Comparison of ENCODE assay signal across 8 mouse cellular contexts in the genomic region with DNA sequence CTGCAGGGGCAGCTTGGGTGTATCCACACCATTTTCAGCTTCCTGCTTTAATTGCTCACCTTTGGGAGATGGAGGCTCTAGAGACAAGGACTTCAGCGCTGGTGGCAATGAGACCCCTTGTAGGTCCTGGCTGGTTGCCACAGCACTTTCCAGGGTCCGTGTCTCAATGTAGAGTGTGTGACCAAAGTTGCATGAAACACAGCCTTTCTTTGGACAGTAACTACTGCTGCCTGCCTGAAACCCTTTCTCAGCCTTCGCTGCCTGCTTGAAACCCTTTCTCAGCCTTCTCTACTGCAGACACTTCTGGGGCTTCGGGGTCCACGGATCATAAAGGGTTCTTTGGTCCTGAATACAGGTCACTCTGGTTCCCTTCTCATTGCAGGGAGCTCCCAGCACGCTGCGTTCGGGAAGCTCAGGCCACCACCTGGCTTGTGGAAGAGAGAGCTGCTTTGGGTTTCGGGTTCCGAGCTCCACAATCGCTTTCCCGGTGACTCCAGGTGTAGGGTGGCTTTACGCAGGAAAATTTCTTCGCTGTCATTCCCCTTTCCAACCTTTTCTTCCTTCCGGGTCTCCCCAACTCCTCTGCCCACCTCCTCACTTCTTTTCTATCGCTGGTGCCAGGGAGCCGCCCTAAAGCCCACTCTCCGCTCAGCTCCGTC. TPM values are rescaled to one million over a fixed set of nuclear protein-coding genes. Genes with fewer than 3 reads are reported as not detected.
DNase-seq lines count a peak whose midpoint lies in the region; ATAC-seq and TF ChIP-seq lines count a peak whose summit lies in the region.

No protein-coding gene starts in this region.

- dilution Hi-C loops in CH12.LX (cut with MboI; ENCODE audit: extremely low pct_ligation_motif_present, extremely low pct_unique_long_range_greater_than_20kb, low sequenced_read_pairs): no loop called here

- H3K4me2 ChIP-seq in CH12.LX (ENCODE audit: insufficient read depth, low read depth, poor library complexity, severe bottlenecking): peak overlapping the region; percentile 82
- peak overlapping the region; percentile 86 for H3K4me2 ChIP-seq in heart, embryonic 15.5 days
- peak overlapping the region; percentile 99 for H3K4me2 ChIP-seq in liver, embryonic 14.5 days (ENCODE audit: low read depth)
- peak overlapping the region; percentile 84 for H3K4me2 ChIP-seq in neural tube, embryonic 14.5 days (ENCODE audit: low read depth, low read length)

- no peak for TF ChIP-seq RAD21 in CH12.LX (IDR thresholded peaks at IDR 0.05; ENCODE audit: low read depth, low read length)

- peak overlapping the region; percentile 79 for H3K4me3 ChIP-seq in layer of hippocampus, adult 2 months
- peak overlapping the region; percentile 89 to 97 (median 93) for H3K4me3 ChIP-seq in CH12.LX (replicated peaks in 1 of 3; ENCODE audit: low read depth in 2 of 3, low read length in 2 of 3, poor library complexity in 1 of 3)
- H3K4me3 ChIP-seq in bone marrow macrophage, adult 2 months (ENCODE audit: insufficient read depth, low read length): peak overlapping the region; percentile 85
- H3K4me3 ChIP-seq in heart, embryonic 15.5 days: peak overlapping the region; percentile 86
- H3K4me3 ChIP-seq in liver, embryonic 14.5 days (ENCODE audit: insufficient read depth in 1 of 2, low read depth in 2 of 2, low read length in 2 of 2): peak overlapping the region; percentile 88 to 96
- H3K4me3 ChIP-seq in neural tube, embryonic 14.5 days (ENCODE audit: low read depth, low read length): peak overlapping the region; percentile 95

- DNase-seq in layer of hippocampus, adult 2 months (ENCODE audit: low spot score in 2 of 2): no peak
- no peak for DNase-seq in layer of hippocampus, postnatal 36 days
- DNase-seq in CH12.LX (ENCODE audit: extremely low read depth): no peak
- DNase-seq in liver, embryonic 14.5 days (ENCODE audit: low read depth in 3 of 3, low spot score in 3 of 3): no peak
- no peak for DNase-seq in left cerebral cortex, adult 9 months (ENCODE audit: low spot score in 2 of 2)

- H3K27me3 ChIP-seq in CH12.LX (replicated peaks): peaks cover 31% of the 10 kb centered on the region
- no peaks in the 10 kb centered on the region for H3K27me3 ChIP-seq in heart, embryonic 15.5 days
- no peaks in the 10 kb centered on the region; the same call in 1 of the 2 replicates for H3K27me3 ChIP-seq in liver, embryonic 14.5 days (ENCODE audit: control insufficient read depth, insufficient read depth, low read length)
- peaks cover 3% of the 10 kb centered on the region; the same call in 1 of the 2 replicates for H3K27me3 ChIP-seq in neural tube, embryonic 14.5 days (ENCODE audit: control insufficient read depth, insufficient read depth, low read length)

- in situ Hi-C loops in CH12.LX (cut with MboI; ENCODE audit: low pct_ligation_motif_present, low pct_unique_long_range_greater_than_20kb, low sequenced_read_pairs): no loop called here

- peaks cover 4 to 12% of the 10 kb centered on the region in 2 experiments; a peak in 2 of 4 replicates for H3K4me1 ChIP-seq in CH12.LX (ENCODE audit: control insufficient read depth in 1 of 2, insufficient read depth in 2 of 2)
- peaks cover 17% of the 10 kb centered on the region for H3K4me1 ChIP-seq in bone marrow macrophage, adult 2 months (ENCODE audit: control insufficient read depth, insufficient read depth, low read length)
- peaks cover 11% of the 10 kb centered on the region for H3K4me1 ChIP-seq in heart, embryonic 15.5 days (replicated peaks)
- H3K4me1 ChIP-seq in liver, embryonic 14.5 days (replicated peaks; ENCODE audit: control insufficient read depth in 2 of 2, insufficient read depth in 2 of 2, low read length in 1 of 2): peaks cover 10 to 18% of the 10 kb centered on the region in 2 experiments
- peaks cover 11% of the 10 kb centered on the region; the same call in 1 of the 2 replicates for H3K4me1 ChIP-seq in neural tube, embryonic 14.5 days (ENCODE audit: control insufficient read depth, insufficient read depth, low read length)

- peak; percentile 5; the same call in 1 of the 2 replicates for ATAC-seq in heart, embryonic 15.5 days (replicated peaks; ENCODE audit: insufficient number of reproducible peaks, insufficient read depth, low FRiP score, low read depth)
- ATAC-seq in liver, embryonic 14.5 days (ENCODE audit: insufficient read depth): peak; percentile 4; the same call in 1 of the 2 replicates
- no peak; the same call in 1 of the 2 replicates for ATAC-seq in neural tube, embryonic 14.5 days (ENCODE audit: low read depth)

- no peaks in the 10 kb centered on the region for H3K9me3 ChIP-seq in CH12.LX (replicated peaks; ENCODE audit: low read length)
- no peaks in the 10 kb centered on the region for H3K9me3 ChIP-seq in heart, embryonic 15.5 days (replicated peaks)
- H3K9me3 ChIP-seq in liver, embryonic 14.5 days (ENCODE audit: control insufficient read depth, low read length): no peaks in the 10 kb centered on the region
- H3K9me3 ChIP-seq in neural tube, embryonic 14.5 days (ENCODE audit: control insufficient read depth, low read length): no peaks in the 10 kb centered on the region

- no peak for TF ChIP-seq CTCF in layer of hippocampus, adult 2 months (conservative IDR thresholded peaks at IDR 0.05)
- no peak for TF ChIP-seq CTCF in CH12.LX (conservative IDR thresholded peaks at IDR 0.05 in 1 of 2, IDR thresholded peaks at IDR 0.05 in 1 of 2; ENCODE audit: low read depth in 2 of 2, low read length in 2 of 2)
- 0 out of 2 replicates have a peak, but pooled peaks have one; percentile 10 for TF ChIP-seq CTCF in bone marrow macrophage, adult 2 months (IDR thresholded peaks at IDR 0.05; ENCODE audit: low read depth, low read length)
- TF ChIP-seq CTCF in liver, embryonic 14.5 days (IDR thresholded peaks at IDR 0.05; ENCODE audit: low read depth): no peak

- H3K36me3 ChIP-seq in CH12.LX (replicated peaks in 1 of 2; ENCODE audit: control insufficient read depth in 1 of 2, insufficient read depth in 1 of 2, low read length in 1 of 2): no peaks in the 10 kb centered on the region
- no peaks in the 10 kb centered on the region for H3K36me3 ChIP-seq in heart, embryonic 15.5 days
- no peaks in the 10 kb centered on the region for H3K36me3 ChIP-seq in liver, embryonic 14.5 days (replicated peaks; ENCODE audit: control insufficient read depth, insufficient read depth, low read depth)
- no peaks in the 10 kb centered on the region for H3K36me3 ChIP-seq in neural tube, embryonic 14.5 days (ENCODE audit: control insufficient read depth, insufficient read depth, low read length)

- no peak for TF ChIP-seq EP300 in CH12.LX (IDR thresholded peaks at IDR 0.05; ENCODE audit: low read length)
- no peak for TF ChIP-seq EP300 in liver, embryonic 14.5 days (IDR thresholded peaks at IDR 0.05; ENCODE audit: low read depth)

- WGBS in heart, embryonic 15.5 days: 1% methylated on average over 19 of the region's 19 CpGs
- 1% methylated on average over 19 of the region's 19 CpGs for WGBS in liver, embryonic 14.5 days (ENCODE audit: insufficient replicate concordance)
- under 1% methylated on average over 19 of the region's 19 CpGs for WGBS in neural tube, embryonic 14.5 days

- TF ChIP-seq POLR2A in CH12.LX (IDR thresholded peaks at IDR 0.05; ENCODE audit: low read depth, low read length): no peak
- TF ChIP-seq POLR2A in bone marrow macrophage, adult 2 months (IDR thresholded peaks at IDR 0.05; ENCODE audit: borderline replicate concordance, low read depth, low read length): no peak

- H3K27ac ChIP-seq in layer of hippocampus, adult 2 months: peak overlapping the region; percentile 93
- no peak overlapping the region for H3K27ac ChIP-seq in CH12.LX (ENCODE audit: insufficient read depth, low read depth)
- peak overlapping the region; percentile 13; the same call in 1 of the 2 replicates for H3K27ac ChIP-seq in bone marrow macrophage, adult 2 months (ENCODE audit: insufficient read depth, low read depth, low read length)
- H3K27ac ChIP-seq in heart, embryonic 15.5 days: peak overlapping the region; percentile 90
- no peak overlapping the region; the same call in 1 of the 2 replicates for H3K27ac ChIP-seq in liver, embryonic 14.5 days
- peak overlapping the region; percentile 93 for H3K27ac ChIP-seq in neural tube, embryonic 14.5 days (ENCODE audit: low read depth, low read length)

- peak overlapping the region; percentile 73 for H3K9ac ChIP-seq in CH12.LX (ENCODE audit: insufficient read depth, low read depth)
- peak overlapping the region; percentile 63 for H3K9ac ChIP-seq in heart, embryonic 15.5 days
- H3K9ac ChIP-seq in liver, embryonic 14.5 days (replicated peaks): peak overlapping the region; percentile 70
- peak overlapping the region; percentile 58 for H3K9ac ChIP-seq in neural tube, embryonic 14.5 days (replicated peaks; ENCODE audit: low read depth, low read length)

- peaks cover 15% of the 10 kb centered on the region; the same call in 1 of the 2 replicates for H3K79me2 ChIP-seq in CH12.LX (replicated peaks; ENCODE audit: control insufficient read depth, extremely low read depth, insufficient read depth, poor library complexity, severe bottlenecking)

TF ChIP-seq in CH12.LX, 34 proteins besides CTCF, POLR2A, EP300 and RAD21:
- TF ChIP-seq NRF1 (IDR thresholded peaks at IDR 0.05; ENCODE audit: low read depth, low read length) (no peak), PAX5 (IDR thresholded peaks at IDR 0.05; ENCODE audit: low read length) (no peak), E2F4 (IDR thresholded peaks at IDR 0.05; ENCODE audit: insufficient replicate concordance, low read depth, low read length) (no peak), USF1 (IDR thresholded peaks at IDR 0.05; ENCODE audit: low read depth, low read length) (no peak), MXI1 (IDR thresholded peaks at IDR 0.05; ENCODE audit: low read depth, low read length) (no peak), MAFK (IDR thresholded peaks at IDR 0.05; ENCODE audit: insufficient replicate concordance, low read length) (no peak), MYC (IDR thresholded peaks at IDR 0.05; ENCODE audit: low read depth, low read length) (no peak)
TF ChIP-seq in CH12.LX: peak in this region for 0.

RNA-seq across cellular contexts. Expression of a gene that starts 0.6 kb away (rescaled TPM):
- total RNA-seq in layer of hippocampus, adult 2 months (2021): 10 to 100 TPM; 78.2 to 83.5 TPM
- total RNA-seq in layer of hippocampus, postnatal 36 days (2021): 10 to 100 TPM; 77.8 to 83.4 TPM
- total RNA-seq in CH12.LX (2012; rRNA removed): 18.1 and 18.7 TPM in 2 replicates
- 10.2 TPM in 2 replicates for total RNA-seq in CH12.LX (2014; rRNA removed)
- 14.8 and 18.1 TPM in 2 replicates for polyA plus RNA-seq in CH12.LX (2012; ENCODE audit: insufficient read length, low read depth)
- 21.9 and 24.7 TPM in 2 replicates for polyA plus RNA-seq in bone marrow macrophage, adult 2 months (2012; ENCODE audit: insufficient read depth, insufficient read length, missing spikeins)
- polyA plus RNA-seq in heart, embryonic 15.5 days (2015; fragmentation: Nextera tagmentation; extraction: Ambion mirVana): 6.0 and 9.1 TPM in 2 replicates
- 5.9 and 6.3 TPM in 2 replicates for polyA plus RNA-seq in liver, embryonic 14.5 days (2012; rRNA removed)
- polyA plus RNA-seq in liver, embryonic 14.5 days (2014; fragmentation: Nextera tagmentation; extraction: Ambion mirVana): 4.8 and 5.0 TPM in 2 replicates
- 21.9 and 28.5 TPM in 2 replicates for polyA plus RNA-seq in neural tube, embryonic 14.5 days (2014; fragmentation: Nextera tagmentation; extraction: Ambion mirVana)

Comparison
In these comparisons a context has a peak if more than half of its experiments do, and no peak if none do; other contexts are left out.
1. H3K27ac ChIP-seq: peak in layer of hippocampus, adult 2 months (single experiment), bone marrow macrophage, adult 2 months (single experiment), heart, embryonic 15.5 days (single experiment) and neural tube, embryonic 14.5 days (single experiment); none in CH12.LX (single experiment) and liver, embryonic 14.5 days (single experiment).
2. Peak in every context shown above with its lines, with median percentiles within 50 percentile points of each other: H3K4me3 ChIP-seq, H3K4me2 ChIP-seq and H3K9ac ChIP-seq.